Mouse (Mus musculus) liver, adult 2 months (tissue): ENCODE measurements around the gene Fbxo47. TPM values are rescaled to one million over a fixed set of nuclear protein-coding genes. Genes with fewer than 3 reads are reported as not detected.

Experiments
- DNase-seq: peaks from one replicate; pipeline ENCODE4 v3.0.0-alpha.2; 2011; ENCODE audit warnings: low read depth, low spot score; ENCODE audit errors: extremely low read depth
- H3K27ac ChIP-seq: fragments of 200-500 bp; replicated peaks from 2 replicates; pipeline ENCODE4 v1.5.1; 2012; ENCODE audit warnings: low read depth, mild to moderate bottlenecking, control low read depth, inconsistent platforms, low read length; ENCODE audit not compliant: insufficient read depth
- H3K27me3 ChIP-seq: fragments of 200-500 bp; 2 replicates; pipeline ENCODE4 v1.6.1; 2012; ENCODE audit warnings: mild to moderate bottlenecking, moderate library complexity, low read length, inconsistent platforms; ENCODE audit not compliant: control insufficient read depth, insufficient read depth
- H3K36me3 ChIP-seq: fragments of 200-500 bp; 2 replicates; pipeline ENCODE4 v1.6.1; 2012; ENCODE audit warnings: low read length, inconsistent platforms; ENCODE audit not compliant: control insufficient read depth, insufficient read depth
- H3K4me1 ChIP-seq: fragments of 200-500 bp; 2 replicates; pipeline ENCODE4 v1.6.1; 2011; ENCODE audit warnings: low read length; ENCODE audit not compliant: control insufficient read depth, insufficient read depth
- H3K4me3 ChIP-seq: fragments of 200-500 bp; 2 replicates; pipeline ENCODE4 v1.5.1; 2011; ENCODE audit warnings: low read depth, mild to moderate bottlenecking, control low read depth, low read length, moderate library complexity; ENCODE audit not compliant: insufficient read depth
- H3K79me2 ChIP-seq: fragments of 200-500 bp; 2 replicates; pipeline ENCODE4 v1.6.1; 2012; ENCODE audit warnings: inconsistent platforms, mild to moderate bottlenecking, low read length, moderate library complexity; ENCODE audit not compliant: control insufficient read depth, insufficient read depth
- H3K9ac ChIP-seq: fragments of 200-500 bp; 2 replicates; pipeline ENCODE4 v1.6.1; 2012; ENCODE audit warnings: low read depth, mild to moderate bottlenecking, control low read depth, inconsistent platforms, low read length
- CTCF ChIP-seq: fragments of 200-500 bp; IDR thresholded peaks from 2 replicates; pipeline ENCODE4 v1.5.1; 2011; ENCODE audit warnings: low read depth, low read length, control low read depth
- POLR2A ChIP-seq: fragments of 200-500 bp; IDR thresholded peaks from 2 replicates; pipeline ENCODE4 v1.6.1; 2011; ENCODE audit warnings: low read length, control low read depth; ENCODE audit not compliant: insufficient read depth; ENCODE audit errors: extremely low read depth
- WGBS: fragments of 180-500 bp; shearing (Covaris S2); methylation state at CpG from one replicate; pipeline ENCODE4 v1.1.7; 2018; 5-methylcytosine and 5-hydroxymethylcytosine counted together
- polyA plus RNA-seq: library from polyadenylated mRNA; depleted of rRNA; stranded (reverse); fragments of >200 nt; gene quantifications from 2 replicates; pipeline ENCODE4 v1.2.3, GENCODE M21; 2012
- total RNA-seq: library from RNA; depleted of rRNA; stranded (reverse); fragments of >200 nt; gene quantifications from 2 replicates; pipeline ENCODE4 v1.2.3, GENCODE M21; 2014

Gene Fbxo47
- total and polyA plus RNA-seq, 2 experiments = 0.17 to 1.4 TPM

DNA sequence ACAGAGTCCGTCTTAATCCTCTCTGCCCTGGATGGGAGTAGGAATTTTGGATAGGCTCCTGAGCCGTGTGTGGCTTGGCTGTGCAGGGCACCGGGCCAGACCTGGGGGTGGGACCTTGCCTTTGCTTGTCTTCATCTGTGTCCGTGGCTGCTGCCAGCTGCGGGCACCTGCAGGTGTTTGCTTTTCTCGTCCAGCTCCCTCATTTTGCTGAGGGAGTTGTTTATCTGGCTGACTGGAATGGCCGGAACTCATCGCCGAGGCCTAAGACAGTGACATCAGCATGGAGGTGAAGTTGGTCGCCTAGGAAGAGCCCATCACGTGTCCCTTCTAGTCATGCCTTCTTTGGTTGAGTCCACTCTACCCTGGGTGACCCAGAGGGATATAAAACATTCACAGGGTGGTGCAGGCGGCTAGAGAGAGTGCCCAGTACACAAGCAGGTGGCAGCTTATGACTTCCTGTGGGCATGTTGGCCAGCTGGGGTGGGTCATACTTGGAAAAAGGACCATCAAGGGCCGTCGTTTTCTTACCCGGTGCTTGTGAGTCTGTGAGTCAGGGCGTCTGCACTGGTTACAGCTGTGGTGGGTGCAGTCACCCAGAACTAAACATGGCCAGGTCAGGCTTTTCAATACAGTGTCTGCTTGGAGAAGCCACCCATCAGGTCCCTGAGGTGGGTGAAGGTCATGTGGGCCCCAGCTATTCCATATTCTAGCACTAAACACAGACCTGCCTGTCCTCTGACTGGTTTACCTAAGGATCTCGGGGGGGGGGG lies 70.0 kb downstream of the Fbxo47 start:
- peak; percentile 86 for DNase-seq

DNA sequence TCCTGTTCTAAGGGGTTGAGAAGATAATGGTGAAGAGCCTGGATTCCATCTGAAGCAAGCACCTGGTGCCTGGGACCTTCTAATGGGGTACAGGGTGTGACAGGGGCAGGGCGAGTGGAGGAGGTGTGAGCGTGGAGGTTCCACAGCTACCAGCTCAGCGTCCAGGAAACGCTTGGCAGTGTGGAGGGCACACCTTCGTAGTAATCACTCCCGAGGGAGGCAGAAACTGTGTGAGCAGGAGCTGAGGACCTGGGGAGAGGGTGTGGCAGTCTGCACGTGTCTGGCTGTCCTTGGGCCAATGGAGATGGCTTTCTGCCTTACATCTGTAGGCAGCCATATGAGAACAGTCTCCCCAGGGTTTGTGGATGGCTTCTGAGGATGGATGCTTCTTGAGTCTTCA lies 70.9 kb downstream of the Fbxo47 start:
- H3K27ac ChIP-seq = peak overlapping the region; percentile 91
- no peak overlapping the region for H3K9ac ChIP-seq
- no peaks in the 10 kb centered on the region for H3K27me3 ChIP-seq
- peaks cover 68% of the 10 kb centered on the region for H3K4me1 ChIP-seq
- TF ChIP-seq POLR2A (no peak), CTCF (no peak)
- WGBS = 34% methylated on average over 7 of the region's 7 CpGs
- H3K36me3 ChIP-seq = peaks cover 2% of the 10 kb centered on the region; the same call in 1 of the 2 replicates
- DNase-seq = no peak
- H3K79me2 ChIP-seq = peaks cover 20% of the 10 kb centered on the region; the same call in 1 of the 2 replicates
- H3K4me3 ChIP-seq = no peak overlapping the region

More for the DNA sequence above, 70.0 kb downstream of the Fbxo47 start:
- WGBS = 28% methylated on average over 17 of the region's 17 CpGs
- H3K27me3 ChIP-seq = no peaks in the 10 kb centered on the region
- H3K9ac ChIP-seq = peak overlapping the region; percentile 17; the same call in 1 of the 2 replicates
- H3K4me1 ChIP-seq = peaks cover 66% of the 10 kb centered on the region
- peaks cover 20% of the 10 kb centered on the region; the same call in 1 of the 2 replicates for H3K79me2 ChIP-seq
- no peak overlapping the region for H3K4me3 ChIP-seq
- peaks cover 2% of the 10 kb centered on the region; the same call in 1 of the 2 replicates for H3K36me3 ChIP-seq
- TF ChIP-seq CTCF (0 out of 2 replicates have a peak, but pooled peaks have one; percentile 6), POLR2A (no peak)
- H3K27ac ChIP-seq = peak overlapping the region; percentile 91

DNA sequence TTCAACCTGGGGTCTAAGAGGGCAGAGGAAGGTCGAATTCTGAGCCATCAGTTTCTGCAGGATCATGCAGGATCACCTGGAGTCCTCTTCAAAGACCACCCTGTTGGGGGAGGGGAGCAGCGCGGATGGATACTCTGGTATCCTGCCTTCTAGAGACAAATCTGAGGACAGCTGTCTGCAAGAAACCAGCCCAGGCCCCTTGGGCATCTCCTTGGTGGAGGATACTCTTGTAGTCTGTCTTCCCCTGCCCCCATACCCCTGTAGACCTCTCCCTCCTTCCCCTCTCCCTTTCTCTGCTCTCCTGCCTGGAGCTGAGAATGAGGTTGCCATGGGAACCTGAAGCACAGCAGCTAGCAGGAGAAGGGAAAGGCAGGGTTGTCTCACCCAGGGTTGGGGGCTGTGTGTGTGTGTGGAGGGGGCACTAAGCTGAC lies 71.4 kb downstream of the Fbxo47 start:
- Histone ChIP-seq H3K36me3 (peaks cover 2% of the 10 kb centered on the region; the same call in 1 of the 2 replicates), H3K9ac (peak overlapping the region; percentile 45), H3K27me3 (no peaks in the 10 kb centered on the region), H3K4me1 (peaks cover 68% of the 10 kb centered on the region), H3K27ac (peak overlapping the region; percentile 91), H3K79me2 (peaks cover 20% of the 10 kb centered on the region; the same call in 1 of the 2 replicates), H3K4me3 (no peak overlapping the region)
- no peak for TF ChIP-seq POLR2A
- TF ChIP-seq CTCF = no peak
- DNase-seq = peak; percentile 23
- 25% methylated on average over 3 of the region's 3 CpGs for WGBS

DNA sequence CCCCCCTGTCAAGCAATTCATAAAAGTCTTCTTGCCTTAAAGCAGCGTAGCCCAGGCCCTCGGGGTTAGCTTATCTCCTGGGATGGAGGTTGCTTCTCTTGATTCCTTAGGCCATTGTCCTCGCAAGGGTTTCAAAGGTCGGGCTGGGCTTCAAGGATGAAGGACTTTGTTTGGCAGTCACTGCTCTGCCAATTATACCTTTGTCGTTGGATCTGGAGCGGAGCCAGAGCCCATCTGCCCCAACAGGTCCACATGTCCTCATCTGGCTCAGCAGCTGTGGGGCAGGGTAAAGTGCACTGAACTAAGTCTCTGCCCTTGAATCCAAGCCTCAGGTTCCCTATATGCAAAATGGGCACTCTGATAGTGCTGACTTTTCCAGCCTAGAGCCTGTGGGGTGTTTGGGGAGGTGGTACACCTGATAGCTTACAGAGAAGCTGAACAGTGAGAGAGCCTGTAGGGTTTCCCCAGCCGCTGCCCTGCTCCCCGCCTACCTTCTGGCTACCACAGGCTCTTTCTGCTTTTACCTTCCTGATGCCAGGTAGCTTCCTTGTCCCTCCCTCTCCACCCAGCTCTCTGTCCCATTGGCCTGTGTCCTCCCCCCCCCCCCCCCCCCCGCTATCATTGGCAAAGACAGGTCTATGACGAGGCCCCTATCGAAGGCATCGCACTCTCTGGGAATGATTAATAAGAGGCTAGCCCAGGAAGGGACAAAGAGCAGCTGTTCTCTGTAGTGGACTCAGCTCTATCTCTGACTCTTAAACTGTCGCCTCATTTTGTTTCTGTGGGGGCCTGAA lies 72.2 kb downstream of the Fbxo47 start:
- Histone ChIP-seq H3K27ac (peak overlapping the region; percentile 91), H3K36me3 (peaks cover 5% of the 10 kb centered on the region; the same call in 1 of the 2 replicates), H3K27me3 (no peaks in the 10 kb centered on the region), H3K79me2 (peaks cover 20% of the 10 kb centered on the region; the same call in 1 of the 2 replicates), H3K4me1 (peaks cover 67% of the 10 kb centered on the region), H3K9ac (peak overlapping the region; percentile 45), H3K4me3 (no peak overlapping the region)
- DNase-seq = peak; percentile 97
- TF ChIP-seq CTCF (no peak), POLR2A (0 out of 2 replicates have a peak, but pooled peaks have one; percentile 33)
- WGBS = 9% methylated on average over 13 of the region's 13 CpGs

DNA sequence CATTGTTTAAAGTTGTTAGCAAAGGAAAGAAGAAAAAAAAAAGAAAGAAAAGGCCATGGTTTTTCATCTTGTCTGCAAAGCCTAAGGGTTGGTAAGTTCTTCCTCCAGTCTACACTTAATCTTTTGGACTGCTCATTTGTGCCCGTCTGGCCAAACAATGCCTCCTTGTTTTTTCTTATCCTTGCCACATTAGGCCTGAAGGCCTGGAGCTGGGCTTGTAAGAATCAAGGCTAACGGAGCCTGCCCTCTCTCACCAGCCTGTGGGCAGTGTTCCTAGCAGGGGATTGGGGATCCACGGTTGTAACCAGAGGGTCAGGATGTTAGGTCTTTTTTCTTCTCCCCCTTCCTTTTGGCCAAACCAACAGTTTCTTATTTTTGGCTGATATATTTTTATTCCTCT lies 73.0 kb downstream of the Fbxo47 start:
- no peak overlapping the region for H3K9ac ChIP-seq
- peak overlapping the region; percentile 88 for H3K27ac ChIP-seq
- H3K4me3 ChIP-seq = no peak overlapping the region
- peaks cover 26% of the 10 kb centered on the region; the same call in 1 of the 2 replicates for H3K79me2 ChIP-seq
- no peak for DNase-seq
- H3K4me1 ChIP-seq = peaks cover 63% of the 10 kb centered on the region
- no peaks in the 10 kb centered on the region for H3K27me3 ChIP-seq
- WGBS = 19% methylated on average over 3 of the region's 3 CpGs
- peaks cover 4% of the 10 kb centered on the region; the same call in 1 of the 2 replicates for H3K36me3 ChIP-seq
- TF ChIP-seq POLR2A (no peak), CTCF (no peak)
